Mouse (Mus musculus) bone marrow macrophage, adult 2 months (primary cell): ENCODE results near the gene Erc2. TPM values are rescaled to one million over a fixed set of nuclear protein-coding genes. Genes with fewer than 3 reads are reported as not detected.

Experiments
- H3K27ac ChIP-seq: 2 replicates; pipeline ENCODE4 v1.5.1; 2012; ENCODE audit warnings: low read depth, low read length; ENCODE audit not compliant: insufficient read depth
- H3K4me1 ChIP-seq: 2 replicates; pipeline ENCODE4 v1.6.1; 2012; ENCODE audit warnings: low read length; ENCODE audit not compliant: control insufficient read depth, insufficient read depth
- H3K4me3 ChIP-seq: 2 replicates; pipeline ENCODE4 v1.5.1; 2012; ENCODE audit warnings: mild to moderate bottlenecking, low read length, moderate library complexity; ENCODE audit not compliant: insufficient read depth
- CTCF ChIP-seq: IDR thresholded peaks from 2 replicates; pipeline ENCODE4 v1.5.1; 2012; ENCODE audit warnings: low read depth, mild to moderate bottlenecking, low read length, moderate library complexity
- POLR2A ChIP-seq: IDR thresholded peaks from 2 replicates; pipeline ENCODE4 v1.6.1; 2012; ENCODE audit warnings: mild to moderate bottlenecking, low read depth, low read length, borderline replicate concordance
- polyA plus RNA-seq: library from polyadenylated mRNA; stranded (reverse); fragments of >200 nt; gene quantifications from 2 replicates; pipeline ENCODE4 v1.2.4, GENCODE M21; 2012; ENCODE audit not compliant: missing spikeins, insufficient read depth, insufficient read length

Erc2 gene
- polyA plus RNA-seq, 1 experiment = not detected

GRCm38 (mm10) chr14:27623368-27623767, 1.1 kb downstream of the Erc2 start:
- no peak for TF ChIP-seq POLR2A
- TF ChIP-seq CTCF = no peak

GRCm38 (mm10) chr14:27628701-27629100, 6.5 kb downstream of the Erc2 start:
- no peak for TF ChIP-seq POLR2A
- TF ChIP-seq CTCF = no peak
- H3K4me1 ChIP-seq = no peaks in the 10 kb centered on the region
- no peak overlapping the region for H3K27ac ChIP-seq
- H3K4me3 ChIP-seq = no peak overlapping the region

More at GRCm38 (mm10) chr14:27623368-27623767, 1.1 kb downstream of the Erc2 start:
- no peak overlapping the region for H3K27ac ChIP-seq
- no peaks in the 10 kb centered on the region for H3K4me1 ChIP-seq
- H3K4me3 ChIP-seq = no peak overlapping the region

- H3K27ac ChIP-seq = no peak overlapping the region
- no peaks in the 10 kb centered on the region for H3K4me1 ChIP-seq
- no peak overlapping the region for H3K4me3 ChIP-seq
- TF ChIP-seq POLR2A (no peak), CTCF (no peak)
These were observed 7.3 kb downstream of the Erc2 start for GRCm38 (mm10) chr14:27629369-27630012.

- H3K4me1 ChIP-seq = no peaks in the 10 kb centered on the region
- no peak overlapping the region for H3K4me3 ChIP-seq
- TF ChIP-seq CTCF (no peak), POLR2A (no peak)
- no peak overlapping the region for H3K27ac ChIP-seq
These were observed 8.9 kb downstream of the Erc2 start for GRCm38 (mm10) chr14:27630973-27631640.

GRCm38 (mm10) chr14:27634761-27635160, 12.5 kb downstream of the Erc2 start:
- Histone ChIP-seq H3K4me3 (no peak overlapping the region), H3K27ac (no peak overlapping the region), H3K4me1 (no peaks in the 10 kb centered on the region)
- TF ChIP-seq CTCF (no peak), POLR2A (no peak)

GRCm38 (mm10) chr14:27636556-27636955, 14.3 kb downstream of the Erc2 start:
- TF ChIP-seq POLR2A (no peak), CTCF (no peak)
- H3K27ac ChIP-seq = no peak overlapping the region
- H3K4me3 ChIP-seq = no peak overlapping the region
- H3K4me1 ChIP-seq = no peaks in the 10 kb centered on the region

GRCm38 (mm10) chr14:27641382-27641781, 19.2 kb downstream of the Erc2 start:
- H3K4me1 ChIP-seq = no peaks in the 10 kb centered on the region
- no peak overlapping the region for H3K27ac ChIP-seq
- TF ChIP-seq POLR2A (no peak), CTCF (no peak)
- H3K4me3 ChIP-seq = no peak overlapping the region

GRCm38 (mm10) chr14:27642981-27643380, 20.8 kb downstream of the Erc2 start:
- Histone ChIP-seq H3K27ac (no peak overlapping the region), H3K4me1 (no peaks in the 10 kb centered on the region), H3K4me3 (no peak overlapping the region)
- no peak for TF ChIP-seq POLR2A
- TF ChIP-seq CTCF = no peak

GRCm38 (mm10) chr14:27654670-27655069, 32.4 kb downstream of the Erc2 start:
- Histone ChIP-seq H3K4me1 (no peaks in the 10 kb centered on the region), H3K4me3 (no peak overlapping the region), H3K27ac (no peak overlapping the region)
- TF ChIP-seq POLR2A (no peak), CTCF (no peak)

GRCm38 (mm10) chr14:27658616-27659015, 36.4 kb downstream of the Erc2 start:
- H3K4me1 ChIP-seq = no peaks in the 10 kb centered on the region

More at GRCm38 (mm10) chr14:27658616-27659015, 36.4 kb downstream of the Erc2 start:
- no peak for TF ChIP-seq POLR2A
- TF ChIP-seq CTCF = no peak
- Histone ChIP-seq H3K27ac (no peak overlapping the region), H3K4me3 (no peak overlapping the region)
